Mouse (Mus musculus) gastrocnemius, postnatal 36 days (tissue): Measurements from ENCODE around the gene Ucn2. TPM values are rescaled to one million over a fixed set of nuclear protein-coding genes. Genes with fewer than 3 reads are reported as not detected.

Experiments used
- DNase-seq, 2 experiments: peaks; one replicate each; pipeline ENCODE4 v3.0.0; 2022
- intact Hi-C: fragments of 180-260 bp; cut with DNase I; formaldehyde crosslinking; loops from one replicate; pipeline ENCODE4 v1.15.1; 2025
- total RNA-seq, 2 experiments: library from RNA; stranded (reverse); gene quantifications; 2 replicates each; pipeline ENCODE4 v1.2.3; 2021

Ucn2 gene
- total RNA-seq, 2 experiments from 2014 or later: 0.23 to 0.67 TPM

DNA sequence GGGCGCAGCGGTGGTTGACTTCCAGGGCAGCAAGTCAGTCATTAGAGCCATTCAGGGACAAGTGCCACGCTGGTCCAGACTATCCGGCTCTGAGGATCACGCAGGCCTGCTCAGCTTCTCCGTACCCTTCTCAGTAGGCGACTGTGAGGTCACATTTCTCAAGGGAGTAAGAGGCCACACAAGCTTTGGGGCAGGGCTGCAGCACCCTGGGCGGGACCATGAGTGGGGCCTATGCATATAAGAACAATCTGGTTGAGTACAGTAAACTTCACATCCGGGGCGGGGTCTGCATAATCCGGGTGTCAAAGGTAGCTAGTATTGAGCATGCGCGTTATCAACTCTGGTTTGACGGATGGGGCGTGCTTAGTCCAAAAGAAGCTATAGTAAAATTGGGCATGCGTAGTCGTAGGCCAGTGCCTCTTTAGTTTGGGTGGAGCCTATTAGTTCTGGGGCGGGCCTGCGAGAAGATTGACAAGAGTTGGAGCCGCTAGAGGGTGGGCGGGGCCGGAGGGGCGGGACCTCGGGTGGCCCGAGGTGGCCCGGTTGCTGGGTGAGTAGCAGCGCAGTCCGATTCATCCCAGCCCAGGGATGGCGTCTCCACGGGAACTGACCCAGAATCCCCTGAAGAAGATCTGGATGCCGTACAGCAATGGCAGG is 5.7 kb downstream of the Ucn2 start, which contains the start of gene Pfkfb4:
Gene Pfkfb4, plus strand, starts transcription at position 351 of the 657 bp plus-strand sequence.
- DNase-seq: peak; percentile 82 to 92
- intact Hi-C loops: no loop called here

GRCm38 (mm10) chr9:108992085-108992469 is 6.3 kb downstream of the Ucn2 start:
- intact Hi-C loops: no loop called here
- DNase-seq: no peak

DNA sequence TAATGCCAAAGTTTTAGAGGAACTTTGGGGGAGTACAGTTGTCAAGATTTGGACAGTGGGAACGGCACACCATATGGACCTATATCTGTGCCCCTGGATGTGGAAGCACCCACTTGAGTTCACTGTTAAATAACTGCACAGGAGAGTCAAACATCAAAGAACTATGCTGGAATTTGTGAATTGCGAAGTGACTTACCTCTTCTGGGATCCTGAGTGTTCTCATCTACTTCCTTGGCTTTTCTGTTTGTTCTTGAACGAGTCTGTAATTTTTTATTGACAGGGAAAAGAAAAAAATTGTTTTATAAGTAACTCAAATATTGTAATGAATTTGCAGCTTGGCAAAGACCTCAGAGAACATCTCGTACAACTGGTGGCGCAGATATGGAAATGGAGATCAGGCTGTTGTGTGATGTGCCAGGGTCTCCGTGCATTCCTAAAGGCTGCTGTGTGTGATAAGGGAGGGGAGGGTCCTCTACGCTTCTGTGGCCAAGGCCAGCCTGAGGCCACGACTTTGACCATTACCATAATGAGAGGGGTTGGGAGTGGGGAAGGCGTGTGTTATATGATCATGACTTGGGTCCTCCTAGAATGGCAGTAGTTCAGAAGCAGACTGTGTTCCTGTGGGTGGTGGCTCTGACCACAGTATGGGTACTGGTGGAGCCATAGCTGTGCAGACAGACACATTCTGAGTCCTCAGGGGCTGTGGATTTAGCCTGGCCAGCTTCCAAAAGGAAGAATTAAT is 7.0 kb downstream of the Ucn2 start:
- no peak for DNase-seq
- intact Hi-C loops: no loop called here

DNA sequence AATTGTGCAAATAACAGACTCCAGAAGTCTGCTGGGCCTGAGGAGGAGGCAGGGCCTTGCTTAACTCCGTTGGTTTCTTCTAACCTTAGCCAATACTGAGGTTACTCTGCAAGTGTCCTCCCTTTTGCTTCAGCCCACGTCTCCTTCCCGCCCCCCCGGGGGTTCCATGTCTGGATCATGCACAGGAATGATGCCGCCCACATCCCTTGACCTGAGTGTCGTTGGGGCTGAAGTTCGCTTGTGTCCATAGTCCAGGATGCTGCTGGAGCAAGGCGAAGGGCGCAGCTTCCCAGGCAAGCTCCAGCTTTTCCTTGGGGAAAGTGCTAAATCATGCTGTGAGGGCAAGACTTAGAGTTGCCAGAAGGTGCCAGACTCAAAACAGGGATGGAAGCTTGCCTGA is 10.6 kb downstream of the Ucn2 start:
- no peak for DNase-seq
- intact Hi-C loops: no loop called here

DNA sequence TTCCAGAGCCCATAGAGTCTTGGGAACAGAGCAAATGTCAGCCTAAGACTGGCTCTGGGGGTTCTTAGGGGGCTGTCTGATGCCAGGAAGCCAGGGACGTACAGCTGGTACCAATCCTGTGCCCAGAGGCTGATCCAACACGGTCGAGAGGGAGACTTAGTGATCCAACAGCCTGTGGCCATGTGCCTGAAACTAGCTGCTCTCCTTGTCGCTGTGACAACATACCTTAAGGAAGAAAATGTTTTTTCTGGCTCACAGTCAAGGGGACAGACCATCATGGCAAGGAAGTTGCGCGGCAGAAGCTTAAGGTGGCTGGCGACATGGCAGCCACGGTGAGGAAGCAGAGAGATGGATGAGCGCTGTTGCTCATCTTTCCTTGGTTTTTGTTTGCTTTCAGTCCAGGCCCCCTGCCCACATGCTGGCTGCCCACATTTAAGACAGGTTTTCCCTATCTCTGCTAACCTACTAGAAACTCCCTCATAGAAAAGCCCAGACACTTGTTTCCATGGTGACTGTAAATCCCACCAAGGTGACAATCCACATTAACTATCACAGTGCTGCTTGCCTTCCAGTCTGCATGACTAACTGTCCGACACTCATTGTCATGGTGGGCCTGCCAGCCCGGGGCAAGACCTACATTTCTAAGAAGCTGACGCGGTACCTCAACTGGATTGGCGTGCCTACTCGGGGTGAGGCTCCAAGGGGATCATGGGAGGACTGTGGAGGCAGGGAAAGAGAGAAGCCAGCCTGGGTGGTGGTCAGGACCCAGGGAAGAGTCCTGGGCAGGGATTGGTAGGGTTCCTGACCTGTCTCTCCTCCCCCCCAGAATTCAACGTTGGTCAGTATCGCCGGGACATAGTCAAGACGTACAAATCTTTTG is 12.7 kb downstream of the Ucn2 start:
- intact Hi-C loops: no loop called here
- no peak for DNase-seq

GRCm38 (mm10) chr9:108999167-108999526 is 13.3 kb downstream of the Ucn2 start:
- intact Hi-C loops: no loop called here
- DNase-seq: no peak

GRCm38 (mm10) chr9:109000726-109001125 is 14.9 kb downstream of the Ucn2 start:
- intact Hi-C loops: loop anchor here (2.0 kb wide), 1 partner anchor 122 kb away; no protein-coding TSS in a partner anchor

GRCm38 (mm10) chr9:109003201-109003600 is 17.4 kb downstream of the Ucn2 start:
- DNase-seq: no peak
- intact Hi-C loops: no loop called here

More at GRCm38 (mm10) chr9:109000726-109001125, 14.9 kb downstream of the Ucn2 start:
- DNase-seq: peak in 1 of 2 experiments; percentile 61

- DNase-seq: no peak
- intact Hi-C loops: no loop called here
Observed at GRCm38 (mm10) chr9:109007025-109007780, 21.4 kb downstream of the Ucn2 start.

- intact Hi-C loops: no loop called here
- DNase-seq: no peak
Observed at GRCm38 (mm10) chr9:109008081-109008480, 22.3 kb downstream of the Ucn2 start.

DNA sequence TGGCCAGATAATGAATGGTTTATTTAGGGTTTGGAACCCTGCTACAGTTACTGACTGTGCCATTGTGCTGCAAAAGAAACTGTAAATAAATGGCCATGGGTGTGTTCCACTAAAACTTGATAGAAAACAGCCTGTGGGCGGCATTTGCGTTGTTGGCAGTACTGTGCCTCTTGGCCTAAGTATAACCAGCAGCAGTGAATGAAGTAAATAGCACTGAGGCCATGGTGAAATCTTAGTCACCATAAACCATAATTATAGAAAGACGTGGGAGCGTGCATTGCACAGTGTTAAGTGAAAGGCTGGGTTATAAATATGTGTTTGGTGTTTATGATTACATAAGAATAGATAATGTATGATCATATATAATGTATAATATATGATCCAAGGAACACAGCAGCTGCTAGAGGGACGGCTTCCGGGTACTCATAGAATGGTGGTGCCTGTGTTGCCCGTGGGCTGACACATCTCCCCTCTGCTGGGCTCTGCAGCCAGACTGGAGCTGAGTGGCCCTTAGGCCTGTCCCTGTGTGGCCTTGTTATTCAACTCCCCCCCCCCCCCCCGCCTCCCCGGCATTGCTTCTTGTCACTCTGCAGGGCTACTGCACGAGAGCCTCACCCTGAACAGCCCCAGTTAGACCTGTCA is 23.3 kb downstream of the Ucn2 start:
- no peak for DNase-seq
- intact Hi-C loops: no loop called here

DNA sequence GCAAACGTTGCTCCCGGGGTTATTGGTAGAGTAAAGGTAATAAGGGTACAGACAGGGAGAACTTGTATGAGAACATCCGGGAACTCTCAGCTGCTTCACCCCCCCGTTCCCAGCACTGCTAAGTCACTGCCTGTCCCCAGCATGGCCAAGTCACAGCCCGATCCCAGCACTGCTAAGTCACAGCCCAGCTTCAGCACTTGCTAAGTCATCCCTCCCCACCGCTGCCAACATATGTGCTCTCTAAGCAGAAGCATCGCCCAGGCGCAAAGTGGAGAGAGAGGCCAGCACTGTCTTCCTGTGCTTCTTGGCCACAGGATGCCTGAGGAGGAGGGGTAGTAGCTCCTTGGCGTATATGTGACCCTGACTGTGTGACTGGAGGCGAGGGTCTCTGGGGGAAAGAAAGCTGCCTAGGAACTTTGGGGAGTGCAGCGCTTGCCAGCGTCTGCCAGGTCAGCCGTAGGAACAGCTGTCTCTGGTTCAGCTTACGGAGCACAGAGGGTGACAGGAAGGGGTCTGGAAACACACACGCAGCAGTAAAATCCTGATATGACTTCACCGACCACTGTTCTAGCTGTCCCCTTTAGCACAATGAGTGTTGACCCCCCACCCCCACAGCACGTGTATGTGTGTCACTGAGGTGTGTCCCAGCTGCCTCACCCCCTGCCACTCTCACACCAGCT is 24.0 kb downstream of the Ucn2 start:
- intact Hi-C loops: no loop called here
- peak; percentile 57 to 69 for DNase-seq

DNA sequence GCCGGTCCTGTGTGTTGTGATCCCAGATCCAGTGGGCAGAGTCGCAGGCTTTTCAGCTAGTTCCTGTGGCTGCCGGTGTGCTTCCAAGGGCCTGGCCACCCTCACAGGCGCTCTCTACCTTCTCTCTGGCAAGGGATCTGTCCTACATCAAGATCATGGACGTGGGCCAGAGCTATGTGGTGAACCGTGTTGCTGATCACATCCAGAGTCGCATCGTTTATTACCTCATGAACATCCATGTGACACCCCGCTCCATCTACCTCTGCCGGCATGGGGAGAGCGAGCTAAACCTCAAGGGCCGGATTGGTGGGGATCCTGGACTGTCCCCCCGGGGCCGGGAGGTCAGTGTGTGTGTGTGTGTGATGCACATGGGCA is 24.5 kb downstream of the Ucn2 start:
- peak in 1 of 2 experiments; percentile 36 for DNase-seq
- intact Hi-C loops: no loop called here

GRCm38 (mm10) chr9:109015397-109015796 is 29.6 kb downstream of the Ucn2 start:
- DNase-seq: no peak
- intact Hi-C loops: no loop called here

GRCm38 (mm10) chr9:109016973-109017604 is 31.3 kb downstream of the Ucn2 start:
- DNase-seq: peak in 1 of 2 experiments; percentile 10
- intact Hi-C loops: no loop called here

DNA sequence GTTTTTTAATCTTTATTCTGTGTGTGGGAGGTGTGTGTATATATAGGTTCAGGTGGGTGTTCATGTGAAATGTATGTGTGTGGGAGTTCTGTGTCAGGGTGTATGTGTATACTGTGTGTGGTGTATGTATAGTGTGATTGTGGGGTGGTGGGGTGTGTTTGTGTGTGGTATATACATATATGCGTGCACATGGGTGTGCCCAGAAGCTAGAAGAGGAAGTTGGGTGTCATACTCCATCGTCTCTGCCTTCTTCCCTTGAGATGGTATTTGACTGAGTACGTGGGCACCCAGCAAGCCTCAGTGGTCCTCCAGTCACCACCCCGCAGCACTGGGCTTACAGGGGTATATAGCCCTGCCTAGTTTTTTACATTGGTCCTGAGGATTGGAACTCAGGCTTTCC is 35.6 kb downstream of the Ucn2 start:
- no peak for DNase-seq
- intact Hi-C loops: no loop called here

- intact Hi-C loops: no loop called here
- no peak for DNase-seq
Observed at GRCm38 (mm10) chr9:109022866-109023685, 37.3 kb downstream of the Ucn2 start.

- intact Hi-C loops: no loop called here
Observed at GRCm38 (mm10) chr9:109027521-109027920, 41.7 kb downstream of the Ucn2 start.

More at GRCm38 (mm10) chr9:109027521-109027920, 41.7 kb downstream of the Ucn2 start:
- DNase-seq: no peak
